Mouse (Mus musculus) G1E (cell line): ENCODE data around the gene Sgo1. TPM values are rescaled to one million over a fixed set of nuclear protein-coding genes. Genes with fewer than 3 reads are reported as not detected.
"Not testable (repeated sequence)": the region's sequence is repeated elsewhere in the genome, so short reads cannot be mapped to it uniquely, and the experiment has no call there.

Experiments
- ATAC-seq: 2 replicates; pipeline ENCODE4 v1.8.0; 2016; ENCODE audit warnings: mild to moderate bottlenecking; ENCODE audit not compliant: insufficient number of reproducible peaks, poor library complexity, low FRiP score, severe bottlenecking; ENCODE audit errors: extremely low read depth
- DNase-seq: peaks from one replicate; pipeline ENCODE4 v3.0.0; 2012; ENCODE audit warnings: low spot score
- H3K27me3 ChIP-seq: 2 replicates; pipeline ENCODE4 v1.6.1; 2012; ENCODE audit warnings: mild to moderate bottlenecking, low read length, inconsistent platforms; ENCODE audit not compliant: insufficient read depth
- H3K36me3 ChIP-seq: replicated peaks from 2 replicates; pipeline ENCODE3; 2012; ENCODE audit warnings: mild to moderate bottlenecking, inconsistent platforms
- H3K4me1 ChIP-seq: 2 replicates; pipeline ENCODE4 v1.6.1; 2012; ENCODE audit warnings: low read depth, low read length, inconsistent platforms, mixed read lengths; ENCODE audit not compliant: insufficient read depth
- H3K4me3 ChIP-seq: 2 replicates; pipeline ENCODE4 v1.5.1; 2012; ENCODE audit warnings: low read depth, mild to moderate bottlenecking, inconsistent platforms, low read length, moderate library complexity, mixed read lengths
- H3K9me3 ChIP-seq: replicated peaks from 2 replicates; pipeline ENCODE4 v1.6.1; 2012; ENCODE audit warnings: inconsistent platforms
- CTCF ChIP-seq: IDR thresholded peaks from 2 replicates; pipeline ENCODE4 v1.5.1; 2012; ENCODE audit warnings: low read depth, low read length, inconsistent platforms, mixed read lengths
- GATA1 ChIP-seq: IDR thresholded peaks from 2 replicates; pipeline ENCODE4 v1.6.1; 2012; ENCODE audit warnings: borderline replicate concordance, low read length, inconsistent platforms, mixed read lengths
- GATA2 ChIP-seq: IDR thresholded peaks from 2 replicates; pipeline ENCODE4 v1.6.1; 2012; ENCODE audit warnings: low read depth, low read length, inconsistent platforms, borderline replicate concordance
- POLR2AphosphoS5 ChIP-seq: IDR thresholded peaks from 2 replicates; pipeline ENCODE4 v1.6.1; 2012; ENCODE audit warnings: low read depth, low read length, inconsistent platforms; ENCODE audit not compliant: insufficient replicate concordance
- TAL1 ChIP-seq: conservative IDR thresholded peaks from 2 replicates; pipeline ENCODE4 v1.6.1; 2012; ENCODE audit warnings: low read depth, low read length, inconsistent platforms, mixed read lengths
- polyA plus RNA-seq: library from polyadenylated mRNA; stranded (reverse); fragments of >175 nt; gene quantifications from 2 replicates; pipeline ENCODE4 v1.2.3, GENCODE M21; 2012
- total RNA-seq, 2 experiments: library from RNA; stranded (forward) in 1 of 2; stranded (reverse) in 1 of 2; fragments of 200-1000 nt in 1 of 2; fragments of >200 nt in 1 of 2; fragmentation: Nextera tagmentation in 1 of 2; gene quantifications; 2 replicates each; pipeline ENCODE4 v1.2.3; 2014 to 2017

The Sgo1 gene
- 57.4 and 69.9 TPM in 2 replicates for total RNA-seq (2014; fragmentation: Nextera tagmentation)
- total RNA-seq (2017), result 38.8 and 48.7 TPM in 2 replicates
- polyA plus RNA-seq, result 41.3 and 52.0 TPM in 2 replicates

- no peak for TF ChIP-seq GATA2
- H3K27me3 ChIP-seq, result no peaks in the 10 kb centered on the region
- peak; percentile 97 for DNase-seq
- peak within 1 kb of the TSS; percentile 78 for H3K4me3 ChIP-seq
- H3K36me3 ChIP-seq, result peaks cover 26% of the 10 kb centered on the region
- peaks cover 16% of the 10 kb centered on the region for H3K4me1 ChIP-seq
- ATAC-seq, result peak; percentile 90
- H3K9me3 ChIP-seq, result no peaks in the 10 kb centered on the region
Observed at GRCm38 (mm10) chr17:53688877-53689802, at the start of gene Sgo1. Sgo1 (minus strand) TSS chr17:53689333.

DNA sequence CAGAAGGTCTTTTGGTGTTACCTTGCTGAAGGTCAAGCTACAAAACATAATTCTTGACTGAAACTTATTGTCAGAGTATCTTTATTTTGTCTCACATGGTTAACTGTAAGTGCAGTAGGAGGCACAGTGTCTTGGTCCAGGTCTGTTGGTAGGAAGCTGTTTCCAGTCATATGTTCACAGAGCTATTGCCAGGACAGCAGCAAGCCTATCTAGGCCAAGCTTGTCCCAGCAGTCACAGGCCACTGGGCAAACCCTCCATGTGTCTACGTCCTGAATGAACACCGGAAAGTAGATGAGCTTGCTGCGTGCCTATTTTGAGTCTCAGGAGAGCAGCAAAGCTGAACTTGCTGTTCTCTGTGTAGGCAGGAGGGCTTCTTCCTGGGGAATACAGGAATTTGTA is 29.8 kb upstream of the Sgo1 start:
- H3K4me1 ChIP-seq, H3K27me3 ChIP-seq, ATAC-seq, H3K9me3 ChIP-seq, DNase-seq, H3K4me3 ChIP-seq, H3K36me3 ChIP-seq: not testable (repeated sequence)

DNA sequence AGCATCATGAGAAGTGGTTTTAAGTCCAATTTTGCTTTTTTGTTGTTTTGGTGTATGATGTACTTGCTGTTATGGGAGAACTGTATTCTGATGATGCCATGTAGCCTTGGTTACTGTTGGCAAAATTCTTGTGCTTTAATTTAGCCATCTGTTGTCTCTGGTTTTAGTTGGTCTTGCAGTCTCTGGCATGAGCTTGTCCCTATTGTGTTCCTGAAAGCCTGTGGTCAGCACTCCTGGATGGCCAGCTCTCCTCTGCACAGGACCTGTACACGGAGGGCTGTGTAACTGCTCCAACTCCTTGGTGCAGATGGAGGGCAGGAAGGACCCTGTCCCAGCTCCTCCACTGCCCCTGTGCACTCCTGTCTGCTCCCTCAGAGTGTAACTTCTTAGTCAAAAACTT is 29.3 kb upstream of the Sgo1 start:
- Histone ChIP-seq H3K27me3 (no peaks in the 10 kb centered on the region), H3K36me3 (no peaks in the 10 kb centered on the region), H3K9me3 (no peaks in the 10 kb centered on the region), H3K4me3 (no peak overlapping the region), H3K4me1 (no peaks in the 10 kb centered on the region)
- ATAC-seq (no peak), DNase-seq (no peak)
- TF ChIP-seq POLR2AphosphoS5 (no peak), CTCF (no peak), TAL1 (no peak), GATA1 (no peak), GATA2 (no peak)

DNA sequence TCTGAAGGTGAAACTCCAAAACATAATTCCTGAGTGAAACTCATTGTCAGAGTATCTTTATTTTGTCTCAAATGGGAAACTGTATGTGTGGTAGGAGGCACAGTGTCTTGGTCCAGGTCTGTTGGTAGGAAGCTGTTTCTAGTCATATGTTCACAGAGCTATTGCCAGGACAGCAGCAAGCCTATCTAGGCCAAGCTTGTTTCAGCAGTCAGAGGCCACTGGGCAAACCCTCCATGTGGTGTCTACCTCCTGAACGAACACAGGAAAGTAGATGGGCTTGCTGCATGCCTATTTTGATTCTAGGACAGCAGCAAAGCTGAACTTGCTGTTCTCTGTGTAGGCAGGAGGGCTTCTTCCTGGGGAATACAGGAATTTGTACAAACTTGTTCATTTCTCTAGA is 26.0 kb upstream of the Sgo1 start:
- DNase-seq, H3K36me3 ChIP-seq, H3K4me1 ChIP-seq, H3K27me3 ChIP-seq, H3K9me3 ChIP-seq, ATAC-seq, H3K4me3 ChIP-seq: not testable (repeated sequence)

GRCm38 (mm10) chr17:53714453-53714852 is 25.3 kb upstream of the Sgo1 start:
- Histone ChIP-seq H3K27me3 (no peaks in the 10 kb centered on the region), H3K9me3 (no peaks in the 10 kb centered on the region), H3K36me3 (no peaks in the 10 kb centered on the region), H3K4me1 (no peaks in the 10 kb centered on the region), H3K4me3 (no peak overlapping the region)
- TF ChIP-seq GATA1 (no peak), CTCF (no peak), GATA2 (no peak), POLR2AphosphoS5 (no peak), TAL1 (no peak)
- no peak for ATAC-seq
- DNase-seq, result no peak

DNA sequence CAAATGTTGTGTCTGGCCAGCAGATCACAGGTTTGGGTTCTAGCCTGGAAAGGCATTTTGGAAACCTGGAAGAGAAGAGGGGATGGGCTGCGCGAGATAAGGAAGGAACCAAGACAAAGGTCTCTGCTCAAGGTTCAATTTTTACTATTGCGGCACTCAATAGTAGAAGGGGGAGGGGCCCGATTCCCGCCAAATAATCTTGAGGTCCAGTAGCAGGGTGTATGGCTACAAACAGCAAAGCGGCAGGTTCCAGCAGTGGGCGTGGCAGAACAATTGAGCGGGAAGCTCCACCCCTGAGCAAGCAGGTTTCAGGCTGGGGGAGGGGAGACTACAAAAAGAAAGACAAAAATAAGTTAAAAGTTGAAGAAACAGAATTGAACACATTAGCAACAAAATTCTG is 8.4 kb upstream of the Sgo1 start:
- not testable (repeated sequence) for H3K36me3 ChIP-seq, ATAC-seq, H3K27me3 ChIP-seq, H3K4me1 ChIP-seq, H3K9me3 ChIP-seq, DNase-seq, H3K4me3 ChIP-seq

GRCm38 (mm10) chr17:53694039-53694438 is 4.9 kb upstream of the Sgo1 start:
- Histone ChIP-seq H3K4me1 (peaks cover 5% of the 10 kb centered on the region), H3K27me3 (no peaks in the 10 kb centered on the region), H3K4me3 (no peak overlapping the region), H3K9me3 (no peaks in the 10 kb centered on the region), H3K36me3 (no peaks in the 10 kb centered on the region)
- ATAC-seq, result no peak
- DNase-seq, result no peak
- TF ChIP-seq TAL1 (no peak), POLR2AphosphoS5 (no peak), CTCF (no peak), GATA1 (no peak), GATA2 (no peak)

DNA sequence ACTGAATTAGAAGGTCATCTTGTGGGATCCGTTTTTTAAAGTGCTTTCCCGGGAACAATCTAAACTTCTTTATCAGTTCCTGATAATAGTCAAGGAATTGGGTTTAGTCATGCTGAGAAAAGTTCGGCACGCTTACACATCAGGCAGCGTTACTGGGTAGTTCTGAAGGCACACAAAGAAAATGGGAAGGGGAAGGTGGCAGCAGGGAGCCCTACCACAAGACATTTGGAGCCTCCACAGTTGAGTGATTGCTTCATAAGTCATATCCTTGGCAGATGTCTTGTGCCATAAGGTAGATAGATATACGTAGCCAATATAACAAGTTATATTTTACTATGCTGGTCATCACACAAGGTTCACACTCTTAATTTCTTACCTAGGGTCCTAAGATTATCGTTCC is 813 bp upstream of the Sgo1 start:
- Histone ChIP-seq H3K9me3 (no peaks in the 10 kb centered on the region), H3K4me1 (peaks cover 16% of the 10 kb centered on the region), H3K27me3 (no peaks in the 10 kb centered on the region), H3K36me3 (peaks cover 18% of the 10 kb centered on the region), H3K4me3 (peak overlapping the region; percentile 78)
- DNase-seq (no peak), ATAC-seq (no peak)
- no peak for TF ChIP-seq TAL1
- TF ChIP-seq GATA1, result no peak
- TF ChIP-seq POLR2AphosphoS5, result no peak
- TF ChIP-seq GATA2, result no peak
- no peak for TF ChIP-seq CTCF
